Mouse (Mus musculus) mature B cell (primary cell): Measurements from ENCODE around the gene Birc6.

Experiments used
- in situ Hi-C: fragments of 300-500 bp; cut with MboI; formaldehyde crosslinking; loops from 2 replicates; pipeline ENCODE4 v1.14.3; 2019

Gene Birc6

DNA sequence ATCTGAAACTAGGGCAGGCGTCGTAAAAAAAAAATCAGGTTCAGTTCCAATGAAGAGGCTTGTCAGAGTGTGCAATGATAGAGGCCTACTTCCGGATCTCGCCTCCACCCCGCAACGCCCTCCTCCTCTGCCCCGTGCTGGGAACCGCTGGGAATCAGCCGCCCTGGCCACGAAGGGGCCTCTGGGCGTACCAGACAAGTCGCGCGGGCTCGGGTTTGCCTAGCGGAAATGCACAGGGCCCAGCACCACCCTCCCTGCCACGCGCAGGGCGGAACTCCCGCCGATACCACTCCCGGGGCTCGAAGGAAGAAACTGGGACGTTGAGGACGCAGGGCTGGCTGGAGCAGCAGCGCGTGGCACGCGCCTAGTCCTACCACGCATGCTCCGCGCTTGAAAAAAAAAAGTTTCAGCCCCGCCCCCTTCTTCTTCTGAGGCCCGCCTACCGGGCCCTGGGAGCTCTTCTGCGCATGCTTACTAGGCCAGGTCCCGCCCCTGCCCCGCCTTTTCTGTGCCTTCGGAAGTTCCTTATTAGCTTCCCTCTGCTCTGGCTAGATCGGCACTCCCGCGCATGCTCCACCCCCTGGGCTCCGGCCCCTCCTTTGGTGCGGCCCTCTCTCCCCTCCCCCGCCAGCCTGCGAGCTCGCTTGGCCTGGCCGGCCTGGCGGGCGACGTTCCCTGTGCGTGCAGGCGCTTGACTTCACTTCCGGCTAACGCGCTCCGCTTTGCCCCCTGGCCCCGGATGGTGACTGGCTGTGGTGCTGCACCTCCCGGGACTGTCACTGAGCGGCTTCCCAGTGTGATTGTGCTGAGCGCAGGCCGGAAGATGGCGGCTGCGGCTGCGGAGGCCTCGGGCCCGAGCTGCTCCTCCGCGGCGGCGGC lies at the start of gene Birc6:
Gene Birc6, plus strand, starts transcription at position 567 of the 879 bp plus-strand sequence.
- in situ Hi-C loops = no loop called here

GRCm38 (mm10) chr17:74480361-74481069 lies 47.6 kb upstream of the Birc6 start:
- in situ Hi-C loops = no loop called here

DNA sequence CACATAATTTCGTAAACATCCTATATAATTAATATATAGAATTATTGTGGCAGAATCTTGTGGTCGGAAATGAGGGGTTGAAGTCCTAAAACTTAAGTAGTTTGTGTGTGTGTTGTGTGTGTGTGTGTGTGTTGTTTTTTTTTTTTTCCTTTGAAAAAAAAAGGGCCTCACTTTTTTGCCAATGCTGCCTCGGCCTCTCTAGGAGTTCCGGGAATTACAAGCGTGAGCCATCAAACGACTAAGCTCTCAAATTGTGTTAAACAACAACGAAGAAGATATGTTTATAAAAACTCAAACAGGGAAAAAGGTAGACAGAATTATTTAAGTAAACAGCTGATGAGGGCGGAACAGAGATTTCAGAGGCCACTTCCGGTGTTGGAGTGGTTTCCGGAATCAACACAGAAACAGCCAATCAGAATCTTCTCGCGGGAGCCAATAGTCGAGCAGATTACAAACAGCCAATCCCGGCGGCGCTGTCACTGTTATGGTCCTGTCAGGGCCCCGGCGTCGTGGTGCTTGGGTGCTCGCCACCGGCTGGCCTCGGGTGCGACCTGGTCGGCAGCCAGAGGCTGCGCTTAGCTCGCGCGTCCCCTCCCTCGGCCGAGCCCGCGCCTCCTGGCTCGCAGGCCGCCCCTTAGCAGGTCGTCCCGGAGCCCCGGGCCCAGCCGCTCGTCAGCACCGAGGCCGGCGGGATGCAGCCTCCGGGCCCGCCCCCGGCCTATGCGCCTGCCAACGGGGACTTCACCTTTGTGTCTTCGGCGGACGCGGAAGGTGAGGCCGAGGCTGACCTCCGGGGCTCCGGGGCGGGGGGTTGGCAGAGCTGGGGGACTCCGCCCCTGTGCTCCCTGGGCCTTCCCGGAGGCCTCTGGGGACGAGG lies 38.8 kb upstream of the Birc6 start, which contains the start of gene Yipf4:
Gene Yipf4, plus strand, starts transcription at position 470 of the 877 bp plus-strand sequence.
- in situ Hi-C loops = no loop called here

DNA sequence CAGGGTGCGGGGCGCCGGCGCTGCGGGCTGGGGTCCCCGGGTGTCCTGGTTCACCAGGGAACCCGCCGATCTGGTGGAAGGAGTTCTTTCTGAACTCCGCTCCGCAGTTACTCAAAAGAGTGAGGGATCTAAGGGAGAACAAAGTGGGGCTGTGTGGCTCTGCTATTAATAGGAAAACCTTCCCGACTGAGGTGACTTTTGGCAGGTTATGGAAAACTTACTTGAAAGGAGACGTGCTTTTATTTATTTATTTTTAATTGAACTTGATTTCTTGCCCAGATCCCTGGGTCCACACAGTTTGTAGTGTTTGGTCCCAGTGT lies 38.2 kb upstream of the Birc6 start:
- in situ Hi-C loops = no loop called here

- in situ Hi-C loops = no loop called here
These were observed 36.5 kb upstream of the Birc6 start for GRCm38 (mm10) chr17:74491565-74491964.

DNA sequence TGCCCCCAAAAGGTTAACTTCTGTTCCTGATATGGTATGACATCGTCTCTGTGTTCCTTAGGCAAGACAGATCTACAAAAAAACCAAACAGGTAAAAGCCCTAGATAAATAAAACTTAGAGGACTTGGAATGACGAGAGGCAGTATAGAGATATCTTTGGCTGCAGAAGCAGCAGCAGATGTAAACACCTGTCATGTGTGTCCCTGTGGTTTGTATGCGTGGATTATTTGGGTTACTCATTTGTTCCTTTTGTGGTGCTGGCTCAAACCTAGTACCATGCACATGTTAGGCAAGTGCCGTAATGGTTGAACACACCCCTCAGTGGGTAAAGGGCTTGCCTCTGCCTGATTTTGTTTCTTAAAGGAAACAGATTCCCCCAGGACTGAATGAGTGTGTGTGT lies 27.9 kb upstream of the Birc6 start:
- in situ Hi-C loops = no loop called here

DNA sequence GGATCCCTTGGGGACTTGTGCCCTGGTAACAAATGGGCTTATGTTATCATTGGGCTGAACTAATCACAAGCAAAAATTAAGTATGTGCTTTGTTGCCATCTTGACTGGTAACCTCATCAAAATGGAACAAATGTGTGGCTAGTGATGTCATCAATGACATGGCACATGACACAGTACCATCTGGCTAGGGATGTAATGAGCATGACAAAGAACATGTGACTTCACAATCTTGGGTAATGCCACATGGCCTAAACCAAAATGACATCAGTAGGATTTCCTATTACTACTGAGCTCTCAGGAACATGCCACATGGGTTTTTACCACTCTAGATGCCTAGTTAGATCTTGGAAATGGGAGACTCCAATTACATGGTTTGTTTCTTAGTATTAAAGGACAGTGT lies 27.0 kb upstream of the Birc6 start:
- in situ Hi-C loops = no loop called here

GRCm38 (mm10) chr17:74507934-74508333 lies 20.2 kb upstream of the Birc6 start:
- in situ Hi-C loops = no loop called here

- in situ Hi-C loops = no loop called here
These were observed 19.5 kb upstream of the Birc6 start for GRCm38 (mm10) chr17:74508600-74508999.

- in situ Hi-C loops = no loop called here
These were observed 15.8 kb upstream of the Birc6 start for GRCm38 (mm10) chr17:74512308-74512707.

- in situ Hi-C loops = no loop called here
These were observed 5.0 kb upstream of the Birc6 start for GRCm38 (mm10) chr17:74522797-74523723.

GRCm38 (mm10) chr17:74526117-74526516 lies 2.0 kb upstream of the Birc6 start:
- in situ Hi-C loops = no loop called here

GRCm38 (mm10) chr17:74526806-74527653 lies 1.1 kb upstream of the Birc6 start:
- in situ Hi-C loops = no loop called here

GRCm38 (mm10) chr17:74528648-74529532 lies 795 bp downstream of the Birc6 start:
- in situ Hi-C loops = no loop called here

GRCm38 (mm10) chr17:74529533-74529824 lies 1.4 kb downstream of the Birc6 start:
- in situ Hi-C loops = no loop called here

DNA sequence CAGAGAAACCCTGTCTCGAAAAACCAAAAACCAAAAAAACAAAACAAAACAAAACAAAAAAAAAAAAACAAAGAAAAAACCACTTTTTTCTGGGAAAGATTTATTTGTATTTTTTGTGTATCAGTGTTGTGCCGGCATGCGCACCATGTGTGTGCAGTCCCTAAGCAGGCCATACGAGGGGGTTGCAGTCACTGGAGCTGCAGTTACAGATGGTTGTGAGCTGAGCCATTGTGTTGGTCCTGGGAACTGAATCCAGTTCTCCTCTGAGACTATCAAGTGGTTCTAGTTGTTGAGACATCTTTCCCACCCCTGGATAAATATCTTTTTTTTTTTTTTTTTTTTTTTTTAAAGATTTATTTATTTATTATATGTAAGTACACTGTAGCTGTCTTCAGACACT lies 6.9 kb downstream of the Birc6 start:
- in situ Hi-C loops = no loop called here

DNA sequence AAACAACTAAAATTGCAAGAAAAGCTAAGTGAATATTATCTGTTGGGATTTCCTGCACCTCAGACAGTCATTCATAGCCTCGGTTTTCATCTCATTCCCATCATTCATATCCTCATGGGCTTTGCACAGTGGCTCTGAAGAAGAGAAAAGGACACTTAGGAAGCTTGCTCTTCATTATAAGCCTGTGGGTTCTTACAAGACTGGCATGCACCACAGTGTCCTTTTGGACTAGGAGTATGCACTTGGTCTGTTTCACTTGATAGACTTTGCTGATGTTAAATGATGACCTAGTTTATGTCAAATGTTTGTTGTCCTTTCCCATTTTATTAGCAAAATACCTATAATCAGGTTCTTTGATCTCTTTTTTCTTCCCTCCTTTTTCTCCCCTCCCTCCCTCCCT lies 9.4 kb downstream of the Birc6 start:
- in situ Hi-C loops = no loop called here

- in situ Hi-C loops = no loop called here
These were observed 15.5 kb downstream of the Birc6 start for GRCm38 (mm10) chr17:74543615-74544014.

DNA sequence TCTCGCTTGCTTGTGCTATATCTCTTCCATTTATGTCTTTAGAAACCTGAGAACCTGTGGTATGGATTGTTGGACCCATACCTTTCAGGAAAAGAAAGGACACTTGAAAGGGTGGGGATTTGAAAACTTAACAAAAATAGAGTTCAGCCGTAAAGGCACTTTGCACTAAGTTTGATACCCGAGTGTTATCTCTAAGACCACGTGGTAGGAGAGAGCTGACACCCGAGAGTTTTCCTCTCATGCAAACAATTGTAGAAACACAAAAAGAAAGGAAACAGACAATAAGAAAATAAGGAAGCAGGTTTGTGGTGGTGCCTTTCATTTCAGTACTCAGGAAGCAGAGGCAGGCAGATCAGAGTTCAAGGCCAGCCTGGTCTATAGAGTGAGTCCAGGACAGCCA lies 26.0 kb downstream of the Birc6 start:
- in situ Hi-C loops = no loop called here
